Mouse (Mus musculus) stomach, embryonic 14.5 days (tissue): ENCODE results near the gene Lrrc74b. TPM values are rescaled to one million over a fixed set of nuclear protein-coding genes. Genes with fewer than 3 reads are reported as not detected.
"Not testable (repeated sequence)": the region's sequence is repeated elsewhere in the genome, so short reads cannot be mapped to it uniquely, and the experiment has no call there.

Experiments used
- ATAC-seq: fragments of 200-750 bp; cut with Nextera tagmentation; 2 replicates; pipeline ENCODE4 v1.8.0; 2017; ENCODE audit warnings: low read depth, moderate TSS enrichment; ENCODE audit not compliant: insufficient number of reproducible peaks, insufficient read depth, low FRiP score
- H3K27ac ChIP-seq: fragments of 300-500 bp; sonication (generic); 2 replicates; pipeline ENCODE4 v1.5.1; 2014; ENCODE audit warnings: mild to moderate bottlenecking, low read length, moderate library complexity, mixed read lengths
- H3K27me3 ChIP-seq: fragments of 300-500 bp; sonication (generic); 2 replicates; pipeline ENCODE4 v1.6.1; 2014; ENCODE audit warnings: low read length, control low read depth, mixed read lengths; ENCODE audit not compliant: control insufficient read depth, insufficient read depth
- H3K36me3 ChIP-seq: fragments of 300-500 bp; sonication (generic); 2 replicates; pipeline ENCODE4 v1.6.1; 2014; ENCODE audit warnings: mild to moderate bottlenecking, control low read depth, low read length, moderate library complexity, mixed read lengths; ENCODE audit not compliant: control insufficient read depth, insufficient read depth
- H3K4me1 ChIP-seq: fragments of 300-500 bp; sonication (generic); 2 replicates; pipeline ENCODE4 v1.6.1; 2014; ENCODE audit warnings: low read length, control low read depth, mixed read lengths; ENCODE audit not compliant: control insufficient read depth, insufficient read depth
- H3K4me2 ChIP-seq: fragments of 300-500 bp; sonication (generic); replicated peaks from 2 replicates; pipeline ENCODE4 v1.6.1; 2014; ENCODE audit warnings: low read depth, low read length, control low read depth
- H3K4me3 ChIP-seq: fragments of 300-500 bp; sonication (generic); 2 replicates; pipeline ENCODE4 v1.5.1; 2014; ENCODE audit warnings: low read depth, low read length, control low read depth
- H3K9ac ChIP-seq: fragments of 300-500 bp; sonication (generic); replicated peaks from 2 replicates; pipeline ENCODE4 v1.6.1; 2014; ENCODE audit warnings: low read depth, mild to moderate bottlenecking, control low read depth, low read length, moderate library complexity, mixed read lengths
- H3K9me3 ChIP-seq: fragments of 300-500 bp; sonication (generic); 2 replicates; pipeline ENCODE4 v1.6.1; 2016; ENCODE audit warnings: low read depth, low read length, control low read depth; ENCODE audit not compliant: control insufficient read depth
- WGBS: fragments of 180-500 bp; shearing (Covaris S2); extraction: QIAGEN DNeasy Blood & Tissue Kit; methylation state at CpG from one replicate; pipeline ENCODE4 v1.1.7; 2014; 5-methylcytosine and 5-hydroxymethylcytosine counted together
- polyA plus RNA-seq: library from polyadenylated mRNA; unstranded; fragments of >200 nt; fragmentation: Nextera tagmentation; extraction: Ambion mirVana; gene quantifications from 2 replicates; pipeline ENCODE4 v1.2.1, GENCODE M21; 2014

The Lrrc74b gene
- polyA plus RNA-seq, 1 experiment from 2014 or later = 0.35 TPM

DNA sequence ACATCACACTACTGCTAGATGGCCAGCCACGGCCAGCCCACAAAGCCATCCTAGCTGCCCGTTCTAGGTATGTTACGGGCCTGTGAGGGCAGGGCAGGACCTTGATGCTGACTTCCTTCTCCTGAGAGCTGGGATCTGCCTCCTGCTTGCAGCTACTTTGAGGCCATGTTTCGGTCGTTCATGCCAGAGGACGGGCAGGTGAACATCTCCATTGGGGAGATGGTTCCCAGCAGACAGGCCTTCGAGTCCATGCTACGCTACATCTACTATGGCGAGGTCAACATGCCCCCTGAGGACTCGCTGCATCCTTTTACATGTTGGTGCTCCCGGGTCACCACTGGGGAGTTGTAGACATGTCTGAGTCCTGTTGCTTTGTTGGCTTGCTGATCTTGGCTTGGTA is 36.9 kb downstream of the Lrrc74b start:
- Histone ChIP-seq H3K27ac (no peak overlapping the region), H3K4me1 (no peaks in the 10 kb centered on the region), H3K4me2 (no peak overlapping the region), H3K36me3 (peaks cover 91% of the 10 kb centered on the region), H3K9ac (no peak overlapping the region), H3K27me3 (no peaks in the 10 kb centered on the region), H3K4me3 (no peak overlapping the region), H3K9me3 (no peaks in the 10 kb centered on the region)
- ATAC-seq = no peak
- WGBS = 90% methylated on average over 11 of the region's 11 CpGs

- Histone ChIP-seq H3K4me2 (no peak overlapping the region), H3K27ac (no peak overlapping the region), H3K27me3 (no peaks in the 10 kb centered on the region), H3K4me1 (no peaks in the 10 kb centered on the region), H3K9ac (no peak overlapping the region), H3K36me3 (peaks cover 80% of the 10 kb centered on the region), H3K9me3 (no peaks in the 10 kb centered on the region), H3K4me3 (no peak overlapping the region)
- 80% methylated on average over 2 of the region's 2 CpGs for WGBS
- ATAC-seq = no peak
Measured at GRCm38 (mm10) chr16:17518910-17519309, 42.1 kb downstream of the Lrrc74b start.

- H3K9ac ChIP-seq = no peak overlapping the region
- peaks cover 12% of the 10 kb centered on the region; the same call in 1 of the 2 replicates for H3K4me1 ChIP-seq
- no peak overlapping the region for H3K27ac ChIP-seq
- 95% methylated on average over 4 of the region's 4 CpGs for WGBS
- no peak for ATAC-seq
- no peak overlapping the region for H3K4me2 ChIP-seq
- no peaks in the 10 kb centered on the region for H3K9me3 ChIP-seq
- no peaks in the 10 kb centered on the region for H3K27me3 ChIP-seq
- no peak overlapping the region for H3K4me3 ChIP-seq
- peaks cover 38% of the 10 kb centered on the region for H3K36me3 ChIP-seq
Measured at GRCm38 (mm10) chr16:17511431-17511830, 49.6 kb downstream of the Lrrc74b start.

DNA sequence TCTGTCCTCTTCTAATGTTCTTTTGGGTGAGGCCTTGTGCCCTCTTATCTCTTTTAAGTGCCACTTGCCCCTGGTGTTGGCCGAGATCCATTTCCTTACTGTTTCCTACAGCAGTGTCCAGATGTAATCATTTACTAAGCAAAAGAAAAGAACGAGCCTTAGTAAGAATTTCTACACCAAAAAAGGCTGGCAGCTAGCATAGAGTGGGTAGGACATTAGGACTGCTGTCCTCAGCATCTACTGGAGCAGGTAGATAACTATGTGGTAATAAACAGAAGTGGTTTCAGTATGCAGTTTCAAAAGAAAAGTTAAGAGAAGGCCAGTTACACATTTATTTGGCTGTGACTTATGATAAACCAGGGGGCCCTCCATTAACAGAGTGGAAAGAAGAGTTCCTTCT is 50.4 kb downstream of the Lrrc74b start:
- Histone ChIP-seq H3K4me1 (peaks cover 12% of the 10 kb centered on the region; the same call in 1 of the 2 replicates), H3K4me3 (no peak overlapping the region), H3K9ac (no peak overlapping the region), H3K27ac (no peak overlapping the region), H3K36me3 (peaks cover 32% of the 10 kb centered on the region), H3K9me3 (no peaks in the 10 kb centered on the region), H3K4me2 (no peak overlapping the region), H3K27me3 (no peaks in the 10 kb centered on the region)
- ATAC-seq = no peak
- WGBS = 78% methylated on average over 2 of the region's 2 CpGs

- peak overlapping the region; percentile 78; the same call in 1 of the 2 replicates for H3K4me3 ChIP-seq
- peaks cover 12% of the 10 kb centered on the region; the same call in 1 of the 2 replicates for H3K4me1 ChIP-seq
- H3K9ac ChIP-seq = 0 out of 2 replicates have a peak overlapping the region, but pooled peaks have one; percentile 56
- peak overlapping the region; percentile 72 for H3K4me2 ChIP-seq
- H3K9me3 ChIP-seq = no peaks in the 10 kb centered on the region
- no peak for ATAC-seq
- WGBS = 96% methylated on average over 2 of the region's 2 CpGs
- peaks cover 28% of the 10 kb centered on the region for H3K36me3 ChIP-seq
- no peaks in the 10 kb centered on the region for H3K27me3 ChIP-seq
- H3K27ac ChIP-seq = no peak overlapping the region
Measured at GRCm38 (mm10) chr16:17510143-17510542, 50.9 kb downstream of the Lrrc74b start.

DNA sequence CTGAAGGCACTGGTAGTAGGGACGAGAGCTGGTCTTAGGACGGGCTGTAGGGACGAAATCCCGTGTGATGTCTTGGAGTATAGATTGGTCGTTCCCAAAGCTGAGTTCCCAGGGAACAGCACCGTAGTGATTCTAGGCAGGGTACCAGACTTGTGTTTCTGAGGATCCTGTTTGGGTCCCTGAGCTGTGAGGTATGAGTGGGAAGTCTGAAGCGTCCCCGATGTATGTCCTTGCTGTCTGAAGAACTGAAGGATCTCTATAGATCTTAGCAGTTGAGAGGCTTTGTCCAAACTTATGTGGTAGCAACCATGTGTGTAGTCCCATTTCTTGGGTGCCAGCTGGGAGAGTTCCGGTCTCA is 51.8 kb downstream of the Lrrc74b start:
- H3K36me3 ChIP-seq = peaks cover 28% of the 10 kb centered on the region
- peak overlapping the region; percentile 56 for H3K9ac ChIP-seq
- no peaks in the 10 kb centered on the region for H3K9me3 ChIP-seq
- WGBS = 8% methylated on average over 9 of the region's 9 CpGs
- H3K4me2 ChIP-seq = peak overlapping the region; percentile 72
- no peaks in the 10 kb centered on the region for H3K27me3 ChIP-seq
- peaks cover 12% of the 10 kb centered on the region; the same call in 1 of the 2 replicates for H3K4me1 ChIP-seq
- H3K4me3 ChIP-seq = peak overlapping the region; percentile 78
- no peak for ATAC-seq
- H3K27ac ChIP-seq = no peak overlapping the region

DNA sequence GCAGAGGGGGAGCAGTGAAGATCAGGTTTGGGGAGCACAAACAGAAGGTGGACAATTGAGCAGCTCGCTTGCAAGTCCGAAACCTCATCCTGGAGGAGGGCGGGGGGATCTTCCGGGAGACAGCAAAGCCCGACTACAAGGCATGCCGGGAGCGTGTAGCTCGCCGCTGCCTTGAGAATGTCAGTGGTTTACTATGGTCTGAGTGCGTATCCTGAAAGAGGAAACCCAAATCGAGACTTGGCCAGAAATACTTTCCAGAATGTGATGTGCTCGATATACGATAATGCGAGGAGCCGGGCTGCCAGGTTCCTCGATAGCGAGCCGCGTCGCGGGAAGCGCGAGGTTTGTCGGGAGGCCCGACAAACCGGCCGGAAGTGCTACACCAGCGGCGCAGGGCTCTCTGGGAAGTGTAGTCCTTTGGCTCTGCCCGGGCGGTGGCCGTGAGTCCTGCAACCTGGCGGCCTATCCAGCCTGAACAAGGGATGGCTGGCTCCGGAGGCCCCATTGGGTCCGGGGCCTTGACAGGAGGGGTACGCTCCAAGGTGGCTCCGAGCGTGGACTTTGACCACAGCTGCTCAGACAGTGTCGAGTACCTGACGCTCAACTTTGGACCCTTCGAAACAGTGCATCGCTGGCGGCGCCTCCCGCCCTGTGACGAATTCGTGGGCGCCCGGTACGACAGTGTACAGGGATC is 52.4 kb downstream of the Lrrc74b start, which contains the start of gene Lztr1:
Gene Lztr1, plus strand, starts transcription at position 143 of the 694 bp plus-strand sequence.
- Histone ChIP-seq H3K9ac (peak within 1 kb of the TSS; percentile 56), H3K4me3 (peak within 1 kb of the TSS; percentile 78), H3K4me2 (peak within 1 kb of the TSS; percentile 72), H3K27ac (peak within 1 kb of the TSS; percentile 94), H3K9me3 (no peaks in the 10 kb centered on the region), H3K4me1 (peaks cover 12% of the 10 kb centered on the region; the same call in 1 of the 2 replicates), H3K36me3 (peaks cover 24% of the 10 kb centered on the region), H3K27me3 (no peaks in the 10 kb centered on the region)
- ATAC-seq = peak; percentile 96
- under 1% methylated on average over 50 of the region's 50 CpGs for WGBS

DNA sequence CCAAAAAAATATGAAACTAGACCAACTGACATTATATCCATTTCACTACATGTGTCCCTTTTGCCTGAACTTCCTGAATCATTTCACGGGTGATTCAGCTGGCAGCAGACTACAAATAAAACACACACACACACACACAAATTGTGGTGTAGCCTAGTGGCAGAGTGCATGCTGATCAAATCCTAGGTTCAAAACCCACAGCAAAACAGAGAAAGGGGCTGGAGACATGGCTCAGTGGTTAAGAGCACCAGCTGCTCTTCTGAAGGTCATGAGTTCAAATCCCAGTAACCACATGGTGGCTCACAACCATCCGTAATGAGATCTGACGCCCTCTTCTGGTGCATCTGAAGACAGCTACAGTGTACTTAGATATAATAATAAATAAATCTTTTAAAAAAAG is 53.0 kb downstream of the Lrrc74b start:
- H3K4me2 ChIP-seq = peak overlapping the region; percentile 60
- H3K4me1 ChIP-seq = peaks cover 12% of the 10 kb centered on the region; the same call in 1 of the 2 replicates
- peak overlapping the region; percentile 56 for H3K9ac ChIP-seq
- H3K27me3 ChIP-seq, ATAC-seq, H3K9me3 ChIP-seq: not testable (repeated sequence)
- peaks cover 18% of the 10 kb centered on the region for H3K36me3 ChIP-seq
- H3K4me3 ChIP-seq = peak overlapping the region; percentile 78
- peak overlapping the region; percentile 94; the same call in 1 of the 2 replicates for H3K27ac ChIP-seq
- whole genome bisulfite sequencing = 25% methylated on average over 3 of the region's 3 CpGs
